Mouse (Mus musculus) erythroblast, embryonic 14.5 days (primary cell): ENCODE measurements at regions not wholly inside any gene's neighbourhood (a gene's known extent, or its start where the extent isn't known, plus 50 kb on each side); places are given as distances from the start of the nearest gene placed in this dataset.

Experiments
- GATA1 ChIP-seq: IDR thresholded peaks from 2 replicates; pipeline ENCODE4 v1.6.1; 2012; ENCODE audit warnings: low read length, inconsistent platforms, mixed read lengths
- TAL1 ChIP-seq: IDR thresholded peaks from 3 replicates; pipeline ENCODE4 v1.6.1; 2012; ENCODE audit warnings: low read length, inconsistent platforms, mixed read lengths

DNA sequence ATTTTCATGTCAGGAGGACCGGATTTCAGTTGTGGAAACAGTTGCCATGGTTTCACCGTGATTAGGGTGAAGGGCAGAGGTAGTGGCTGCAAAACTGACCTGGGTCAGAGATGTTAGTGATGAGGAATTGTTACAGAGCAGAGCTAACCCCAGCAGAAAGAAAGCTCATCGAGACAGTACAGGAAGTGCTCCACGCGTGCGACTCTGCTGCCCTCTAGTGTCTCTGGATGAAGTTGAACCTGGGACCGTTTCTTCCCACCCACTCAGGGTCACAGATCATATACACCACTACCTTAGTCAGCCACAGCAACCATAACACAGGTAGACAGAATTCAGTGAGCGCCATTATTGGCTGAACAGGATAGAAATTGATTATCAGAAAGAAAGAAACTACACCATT, 373.8 kb upstream of the Trpc7 start:
- no peak for TF ChIP-seq TAL1
- no peak for TF ChIP-seq GATA1
